Mouse (Mus musculus) liver, adult 2 months (tissue): ENCODE results near the gene Ube2l3. TPM values are rescaled to one million over a fixed set of nuclear protein-coding genes. Genes with fewer than 3 reads are reported as not detected.

Experiments used
- DNase-seq: peaks from one replicate; pipeline ENCODE4 v3.0.0-alpha.2; 2011; ENCODE audit warnings: low read depth, low spot score; ENCODE audit errors: extremely low read depth
- H3K27ac ChIP-seq: fragments of 200-500 bp; replicated peaks from 2 replicates; pipeline ENCODE4 v1.5.1; 2012; ENCODE audit warnings: low read depth, mild to moderate bottlenecking, control low read depth, inconsistent platforms, low read length; ENCODE audit not compliant: insufficient read depth
- H3K27me3 ChIP-seq: fragments of 200-500 bp; 2 replicates; pipeline ENCODE4 v1.6.1; 2012; ENCODE audit warnings: mild to moderate bottlenecking, moderate library complexity, low read length, inconsistent platforms; ENCODE audit not compliant: control insufficient read depth, insufficient read depth
- H3K36me3 ChIP-seq: fragments of 200-500 bp; 2 replicates; pipeline ENCODE4 v1.6.1; 2012; ENCODE audit warnings: low read length, inconsistent platforms; ENCODE audit not compliant: control insufficient read depth, insufficient read depth
- H3K4me1 ChIP-seq: fragments of 200-500 bp; 2 replicates; pipeline ENCODE4 v1.6.1; 2011; ENCODE audit warnings: low read length; ENCODE audit not compliant: control insufficient read depth, insufficient read depth
- H3K4me3 ChIP-seq: fragments of 200-500 bp; 2 replicates; pipeline ENCODE4 v1.5.1; 2011; ENCODE audit warnings: low read depth, mild to moderate bottlenecking, control low read depth, low read length, moderate library complexity; ENCODE audit not compliant: insufficient read depth
- H3K79me2 ChIP-seq: fragments of 200-500 bp; 2 replicates; pipeline ENCODE4 v1.6.1; 2012; ENCODE audit warnings: inconsistent platforms, mild to moderate bottlenecking, low read length, moderate library complexity; ENCODE audit not compliant: control insufficient read depth, insufficient read depth
- H3K9ac ChIP-seq: fragments of 200-500 bp; 2 replicates; pipeline ENCODE4 v1.6.1; 2012; ENCODE audit warnings: low read depth, mild to moderate bottlenecking, control low read depth, inconsistent platforms, low read length
- CTCF ChIP-seq: fragments of 200-500 bp; IDR thresholded peaks from 2 replicates; pipeline ENCODE4 v1.5.1; 2011; ENCODE audit warnings: low read depth, low read length, control low read depth
- POLR2A ChIP-seq: fragments of 200-500 bp; IDR thresholded peaks from 2 replicates; pipeline ENCODE4 v1.6.1; 2011; ENCODE audit warnings: low read length, control low read depth; ENCODE audit not compliant: insufficient read depth; ENCODE audit errors: extremely low read depth
- WGBS: fragments of 180-500 bp; shearing (Covaris S2); methylation state at CpG from one replicate; pipeline ENCODE4 v1.1.7; 2018; 5-methylcytosine and 5-hydroxymethylcytosine counted together
- polyA plus RNA-seq: library from polyadenylated mRNA; depleted of rRNA; stranded (reverse); fragments of >200 nt; gene quantifications from 2 replicates; pipeline ENCODE4 v1.2.3, GENCODE M21; 2012
- total RNA-seq: library from RNA; depleted of rRNA; stranded (reverse); fragments of >200 nt; gene quantifications from 2 replicates; pipeline ENCODE4 v1.2.3, GENCODE M21; 2014

The Ube2l3 gene
- total and polyA plus RNA-seq, 2 experiments: 33.8 to 45.7 TPM

GRCm38 (mm10) chr16:17182136-17182535 is 20.3 kb downstream of the Ube2l3 start:
- H3K4me3 ChIP-seq: no peak overlapping the region
- H3K27ac ChIP-seq: peak overlapping the region; percentile 38
- H3K79me2 ChIP-seq: peaks cover 31% of the 10 kb centered on the region; the same call in 1 of the 2 replicates
- no peak overlapping the region for H3K9ac ChIP-seq
- WGBS: 73% methylated on average over 2 of the region's 2 CpGs
- peaks cover 3% of the 10 kb centered on the region; the same call in 1 of the 2 replicates for H3K36me3 ChIP-seq
- peaks cover 20% of the 10 kb centered on the region; the same call in 1 of the 2 replicates for H3K4me1 ChIP-seq
- no peak for DNase-seq
- no peaks in the 10 kb centered on the region for H3K27me3 ChIP-seq
- TF ChIP-seq CTCF: no peak

GRCm38 (mm10) chr16:17181382-17181781 is 21.1 kb downstream of the Ube2l3 start:
- Histone ChIP-seq H3K79me2 (peaks cover 32% of the 10 kb centered on the region; the same call in 1 of the 2 replicates), H3K27me3 (no peaks in the 10 kb centered on the region), H3K36me3 (peaks cover 3% of the 10 kb centered on the region; the same call in 1 of the 2 replicates), H3K4me1 (peaks cover 18% of the 10 kb centered on the region; the same call in 1 of the 2 replicates), H3K27ac (peak overlapping the region; percentile 48; the same call in 1 of the 2 replicates), H3K4me3 (no peak overlapping the region), H3K9ac (no peak overlapping the region)
- DNase-seq: peak; percentile 95
- WGBS: 25% methylated on average over 4 of the region's 4 CpGs
- TF ChIP-seq CTCF: no peak
- TF ChIP-seq POLR2A: no peak

- TF ChIP-seq CTCF (no peak), POLR2A (no peak)
- DNase-seq: no peak
- H3K4me3 ChIP-seq: no peak overlapping the region
Measured at GRCm38 (mm10) chr16:17179706-17180105, 22.7 kb downstream of the Ube2l3 start.

GRCm38 (mm10) chr16:17177623-17178170 is 24.8 kb downstream of the Ube2l3 start:
- 100% methylated on average over 1 of the region's 1 CpGs for WGBS
- Histone ChIP-seq H3K79me2 (peaks cover 36% of the 10 kb centered on the region; the same call in 1 of the 2 replicates), H3K9ac (no peak overlapping the region), H3K4me1 (peaks cover 21% of the 10 kb centered on the region; the same call in 1 of the 2 replicates), H3K27ac (no peak overlapping the region), H3K4me3 (no peak overlapping the region), H3K36me3 (peaks cover 25% of the 10 kb centered on the region), H3K27me3 (no peaks in the 10 kb centered on the region)
- TF ChIP-seq CTCF: no peak
- TF ChIP-seq POLR2A: no peak
- no peak for DNase-seq

More at GRCm38 (mm10) chr16:17179706-17180105, 22.7 kb downstream of the Ube2l3 start:
- Histone ChIP-seq H3K27me3 (no peaks in the 10 kb centered on the region), H3K9ac (no peak overlapping the region), H3K36me3 (peaks cover 11% of the 10 kb centered on the region; the same call in 1 of the 2 replicates), H3K27ac (no peak overlapping the region), H3K4me1 (peaks cover 21% of the 10 kb centered on the region; the same call in 1 of the 2 replicates), H3K79me2 (peaks cover 34% of the 10 kb centered on the region; the same call in 1 of the 2 replicates)
- 92% methylated on average over 3 of the region's 3 CpGs for WGBS

- DNase-seq: peak; percentile 67
- 42% methylated on average over 2 of the region's 2 CpGs for WGBS
- Histone ChIP-seq H3K9ac (no peak overlapping the region), H3K27me3 (no peaks in the 10 kb centered on the region), H3K27ac (no peak overlapping the region), H3K4me3 (no peak overlapping the region), H3K36me3 (peaks cover 37% of the 10 kb centered on the region), H3K4me1 (peaks cover 10% of the 10 kb centered on the region; the same call in 1 of the 2 replicates), H3K79me2 (peaks cover 39% of the 10 kb centered on the region; the same call in 1 of the 2 replicates)
- TF ChIP-seq CTCF (no peak), POLR2A (no peak)
Measured at GRCm38 (mm10) chr16:17175765-17176164, 26.7 kb downstream of the Ube2l3 start.

- Histone ChIP-seq H3K27me3 (no peaks in the 10 kb centered on the region), H3K4me3 (no peak overlapping the region), H3K9ac (no peak overlapping the region), H3K4me1 (no peaks in the 10 kb centered on the region), H3K27ac (no peak overlapping the region), H3K36me3 (peaks cover 43% of the 10 kb centered on the region), H3K79me2 (peaks cover 22% of the 10 kb centered on the region; the same call in 1 of the 2 replicates)
- no peak for DNase-seq
- no peak for TF ChIP-seq CTCF
- no peak for TF ChIP-seq POLR2A
- 94% methylated on average over 5 of the region's 5 CpGs for WGBS
Measured at GRCm38 (mm10) chr16:17168049-17168448, 34.4 kb downstream of the Ube2l3 start.
